Mouse (Mus musculus) liver, embryonic 13.5 days (tissue): ENCODE measurements around the gene Ppp1r27. TPM values are rescaled to one million over a fixed set of nuclear protein-coding genes. Genes with fewer than 3 reads are reported as not detected.
A peak's percentile ranks its signal among the peaks of the same experiment; 100 is the strongest.

Source experiments
- ATAC-seq: fragments of 200-750 bp; cut with Nextera tagmentation; 2 replicates; pipeline ENCODE4 v1.8.0; 2017; ENCODE audit warnings: low read depth, mild to moderate bottlenecking, moderate number of reproducible peaks, moderate library complexity
- DNase-seq: peaks from one replicate; pipeline ENCODE4 v3.0.0; 2022
- H3K27ac ChIP-seq: fragments of 300-500 bp; sonication (generic); 2 replicates; pipeline ENCODE4 v1.5.1; 2015; ENCODE audit warnings: moderate library complexity, mild to moderate bottlenecking, inconsistent platforms
- H3K27me3 ChIP-seq: fragments of 300-500 bp; sonication (generic); 2 replicates; pipeline ENCODE4 v1.6.1; 2015; ENCODE audit warnings: mild to moderate bottlenecking, inconsistent platforms
- H3K36me3 ChIP-seq: fragments of 300-500 bp; sonication (generic); 2 replicates; pipeline ENCODE4 v1.6.1; 2015; ENCODE audit warnings: mild to moderate bottlenecking, inconsistent platforms
- H3K4me1 ChIP-seq: fragments of 300-500 bp; sonication (generic); replicated peaks from 2 replicates; pipeline ENCODE4 v1.6.1; 2015; ENCODE audit warnings: inconsistent platforms
- H3K4me2 ChIP-seq: fragments of 300-500 bp; sonication (generic); 2 replicates; pipeline ENCODE4 v1.6.1; 2015; ENCODE audit warnings: inconsistent platforms, mild to moderate bottlenecking, moderate library complexity
- H3K4me3 ChIP-seq: fragments of 300-500 bp; sonication (generic); replicated peaks from 2 replicates; pipeline ENCODE4 v1.5.1; 2015; ENCODE audit warnings: mild to moderate bottlenecking, inconsistent platforms
- H3K9ac ChIP-seq: fragments of 300-500 bp; sonication (generic); 2 replicates; pipeline ENCODE4 v1.6.1; 2015; ENCODE audit warnings: mild to moderate bottlenecking, inconsistent platforms
- H3K9me3 ChIP-seq: fragments of 300-500 bp; sonication (generic); replicated peaks from 2 replicates; pipeline ENCODE4 v1.6.1; 2016; ENCODE audit warnings: inconsistent platforms
- WGBS: fragments of 180-500 bp; shearing (Covaris S2); methylation state at CpG from one replicate; pipeline ENCODE4 v1.1.7; 2015; ENCODE audit not compliant: insufficient replicate concordance; 5-methylcytosine and 5-hydroxymethylcytosine counted together
- polyA plus RNA-seq: library from polyadenylated mRNA; unstranded; fragments of >200 nt; fragmentation: Nextera tagmentation; extraction: Ambion mirVana; gene quantifications from 2 replicates; pipeline ENCODE4 v1.2.1, GENCODE M21; 2015

The Ppp1r27 gene
- polyA plus RNA-seq, 1 experiment from 2014 or later, result 0.22 TPM

GRCm38 (mm10) chr11:120555260-120555659 lies 4.3 kb upstream of the Ppp1r27 start:
- no peaks in the 10 kb centered on the region for H3K9me3 ChIP-seq
- H3K4me3 ChIP-seq, result no peak overlapping the region
- H3K36me3 ChIP-seq, result peaks cover 12% of the 10 kb centered on the region
- peaks cover 4% of the 10 kb centered on the region for H3K4me1 ChIP-seq
- ATAC-seq, result no peak
- H3K9ac ChIP-seq, result no peak overlapping the region
- DNase-seq, result no peak
- WGBS, result 29% methylated on average over 2 of the region's 2 CpGs
- H3K4me2 ChIP-seq, result no peak overlapping the region
- no peak overlapping the region for H3K27ac ChIP-seq
- no peaks in the 10 kb centered on the region for H3K27me3 ChIP-seq

DNA sequence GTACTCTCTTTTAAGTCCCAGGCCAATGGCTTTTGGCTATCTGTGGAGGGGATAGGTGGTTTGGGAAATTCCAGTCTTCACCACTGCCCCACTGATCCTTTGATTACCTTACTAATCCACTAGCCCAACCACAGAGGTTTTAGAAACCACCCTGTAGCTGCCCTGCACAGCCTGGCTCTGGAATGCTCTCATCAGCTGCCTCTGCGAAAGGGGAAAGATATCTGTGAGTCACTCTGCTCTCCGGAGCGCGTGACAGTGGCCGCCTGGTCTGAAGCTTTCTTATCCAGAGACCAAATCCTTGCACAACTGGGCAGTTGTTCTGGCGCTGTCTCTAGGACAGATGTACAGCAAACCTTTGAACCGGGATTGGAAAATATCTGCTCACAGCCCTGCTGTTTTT lies 3.9 kb upstream of the Ppp1r27 start:
- Histone ChIP-seq H3K9me3 (no peaks in the 10 kb centered on the region), H3K4me1 (peaks cover 8% of the 10 kb centered on the region), H3K36me3 (peaks cover 7% of the 10 kb centered on the region), H3K4me3 (no peak overlapping the region), H3K27me3 (no peaks in the 10 kb centered on the region), H3K9ac (no peak overlapping the region), H3K4me2 (no peak overlapping the region), H3K27ac (no peak overlapping the region)
- DNase-seq (no peak), ATAC-seq (no peak)
- 55% methylated on average over 7 of the region's 7 CpGs for WGBS

GRCm38 (mm10) chr11:120552736-120553135 lies 1.8 kb upstream of the Ppp1r27 start:
- ATAC-seq (no peak), DNase-seq (no peak)
- WGBS, result 62% methylated on average over 5 of the region's 5 CpGs
- H3K9me3 ChIP-seq, result no peaks in the 10 kb centered on the region
- H3K36me3 ChIP-seq, result no peaks in the 10 kb centered on the region
- H3K27me3 ChIP-seq, result no peaks in the 10 kb centered on the region
- no peak overlapping the region for H3K4me3 ChIP-seq
- H3K4me1 ChIP-seq, result peaks cover 27% of the 10 kb centered on the region
- no peak overlapping the region for H3K27ac ChIP-seq
- H3K9ac ChIP-seq, result no peak overlapping the region
- H3K4me2 ChIP-seq, result no peak overlapping the region

DNA sequence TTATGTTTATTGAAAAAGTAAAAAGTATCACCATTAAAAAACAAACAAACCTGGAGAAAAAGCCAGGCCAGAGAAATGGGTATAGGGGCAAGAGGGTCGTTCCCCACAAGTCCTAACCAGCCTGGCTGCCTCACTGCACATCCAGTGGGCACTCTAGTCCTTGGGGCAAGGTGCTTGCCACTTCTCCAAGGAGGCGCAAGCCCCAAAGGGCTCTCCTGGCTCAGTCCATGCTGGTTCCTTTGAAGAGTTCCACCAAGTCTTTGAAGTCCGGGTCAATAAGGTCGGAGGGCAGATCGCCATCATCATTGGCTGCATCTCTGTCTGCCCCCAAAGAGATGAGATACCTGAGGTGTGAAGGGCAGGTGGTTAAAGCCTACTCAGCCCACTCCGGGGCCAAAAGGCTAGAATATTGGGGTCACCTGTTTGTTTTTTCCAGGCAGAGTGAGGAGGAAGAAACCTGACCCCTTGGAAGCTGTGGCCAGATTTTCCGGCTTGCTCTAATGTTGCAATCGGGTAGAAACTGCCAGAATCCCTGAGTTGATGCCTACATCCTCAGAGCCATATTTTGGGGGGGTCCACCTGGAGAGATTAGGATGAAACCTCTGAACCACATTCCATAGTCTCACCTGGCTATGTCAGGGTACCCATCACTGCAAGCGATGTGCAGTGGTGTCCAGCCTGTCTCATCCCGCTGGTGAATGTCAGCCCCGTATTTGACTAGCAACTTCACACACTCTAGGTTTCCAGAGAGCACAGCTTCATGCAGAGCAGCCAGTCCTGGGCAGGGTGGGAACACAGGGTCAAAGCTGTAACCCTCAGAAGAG lies 734 bp downstream of the Ppp1r27 start:
- H3K27ac ChIP-seq, result peak overlapping the region; percentile 97
- H3K9me3 ChIP-seq, result no peaks in the 10 kb centered on the region
- H3K4me3 ChIP-seq, result peak overlapping the region; percentile 84
- no peak for DNase-seq
- ATAC-seq, result no peak
- peaks cover 50% of the 10 kb centered on the region for H3K4me1 ChIP-seq
- no peaks in the 10 kb centered on the region for H3K36me3 ChIP-seq
- peak overlapping the region; percentile 97 for H3K4me2 ChIP-seq
- H3K9ac ChIP-seq, result peak overlapping the region; percentile 97
- no peaks in the 10 kb centered on the region for H3K27me3 ChIP-seq
- 66% methylated on average over 11 of the region's 11 CpGs for WGBS

DNA sequence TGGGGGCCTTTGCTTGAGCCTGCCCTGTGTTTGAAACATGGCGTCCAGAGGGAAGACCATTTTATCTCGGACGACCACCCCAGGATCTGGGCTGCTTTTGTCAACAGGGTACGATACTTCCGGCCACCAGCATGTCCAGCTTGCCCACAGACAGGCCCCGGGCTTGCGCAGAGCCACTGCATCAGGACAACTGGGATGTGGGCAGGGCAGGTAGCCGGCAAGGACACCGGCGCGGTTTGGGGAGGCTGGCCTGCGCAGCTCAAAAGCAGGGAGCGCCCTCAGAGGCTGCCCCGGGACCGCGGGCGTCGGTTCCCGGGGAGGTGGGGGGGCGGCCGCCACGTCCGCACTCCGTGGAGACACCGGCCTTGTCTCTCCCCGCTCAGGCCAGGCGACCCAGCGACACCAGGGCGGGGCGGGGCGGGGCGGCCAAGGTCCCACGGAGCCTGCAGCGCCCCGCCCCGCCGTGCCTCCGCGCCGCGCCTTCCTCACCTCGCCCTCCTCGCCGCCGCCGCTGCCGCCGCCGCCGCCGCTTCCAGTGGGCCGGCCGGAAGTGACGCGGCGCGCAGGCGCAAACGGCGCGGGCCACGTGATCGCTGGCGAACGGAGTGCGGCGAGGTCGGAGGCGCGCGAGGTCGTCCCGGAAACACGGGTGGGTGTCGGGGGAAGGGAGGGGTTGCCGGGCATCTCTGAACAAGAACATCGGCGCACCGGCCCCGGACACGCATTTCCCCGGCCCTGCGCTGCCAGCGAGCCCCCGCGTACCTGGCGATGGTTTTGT lies 1.6 kb downstream of the Ppp1r27 start, which contains the start of gene Mcrip1:
Gene Mcrip1, minus strand, starts transcription at position 560 of the 778 bp plus-strand sequence.
- H3K36me3 ChIP-seq, result peaks cover 8% of the 10 kb centered on the region
- DNase-seq, result peak; percentile 85
- WGBS, result under 1% methylated on average over 84 of the region's 87 CpGs

GRCm38 (mm10) chr11:120548786-120549167 lies 2.2 kb downstream of the Ppp1r27 start:
- Histone ChIP-seq H3K27me3 (no peaks in the 10 kb centered on the region), H3K4me2 (peak overlapping the region; percentile 97), H3K4me3 (peak overlapping the region; percentile 84), H3K9ac (peak overlapping the region; percentile 97), H3K4me1 (peaks cover 54% of the 10 kb centered on the region), H3K27ac (peak overlapping the region; percentile 97), H3K9me3 (no peaks in the 10 kb centered on the region), H3K36me3 (peaks cover 13% of the 10 kb centered on the region)
- ATAC-seq, result no peak
- 17% methylated on average over 7 of the region's 7 CpGs for WGBS
- DNase-seq, result no peak

More for the DNA sequence above, 1.6 kb downstream of the Ppp1r27 start, which contains the start of gene Mcrip1:
- Histone ChIP-seq H3K4me2 (peak within 1 kb of the TSS; percentile 97), H3K27me3 (no peaks in the 10 kb centered on the region), H3K9ac (peak within 1 kb of the TSS; percentile 97), H3K4me1 (peaks cover 54% of the 10 kb centered on the region), H3K27ac (peak within 1 kb of the TSS; percentile 97), H3K4me3 (peak within 1 kb of the TSS; percentile 84), H3K9me3 (no peaks in the 10 kb centered on the region)
- ATAC-seq, result peak; percentile 94

GRCm38 (mm10) chr11:120548214-120548613 lies 2.7 kb downstream of the Ppp1r27 start:
- Histone ChIP-seq H3K36me3 (peaks cover 18% of the 10 kb centered on the region), H3K4me1 (peaks cover 54% of the 10 kb centered on the region), H3K9ac (peak overlapping the region; percentile 97), H3K4me3 (peak overlapping the region; percentile 84), H3K27me3 (no peaks in the 10 kb centered on the region), H3K4me2 (peak overlapping the region; percentile 97), H3K9me3 (no peaks in the 10 kb centered on the region), H3K27ac (peak overlapping the region; percentile 97)
- DNase-seq (no peak), ATAC-seq (no peak)
- 74% methylated on average over 3 of the region's 3 CpGs for WGBS

GRCm38 (mm10) chr11:120547469-120547868 lies 3.5 kb downstream of the Ppp1r27 start:
- Histone ChIP-seq H3K27me3 (no peaks in the 10 kb centered on the region), H3K4me3 (no peak overlapping the region), H3K9ac (0 out of 2 replicates have a peak overlapping the region, but pooled peaks have one; percentile 97), H3K9me3 (no peaks in the 10 kb centered on the region), H3K27ac (peak overlapping the region; percentile 97), H3K4me1 (peaks cover 54% of the 10 kb centered on the region), H3K4me2 (0 out of 2 replicates have a peak overlapping the region, but pooled peaks have one; percentile 97), H3K36me3 (peaks cover 25% of the 10 kb centered on the region)
- WGBS, result 39% methylated on average over 2 of the region's 2 CpGs
- ATAC-seq, result no peak
- no peak for DNase-seq

GRCm38 (mm10) chr11:120545964-120546363 lies 5.0 kb downstream of the Ppp1r27 start:
- WGBS, result 80% methylated on average over 3 of the region's 3 CpGs
- Histone ChIP-seq H3K27ac (no peak overlapping the region), H3K4me1 (peaks cover 54% of the 10 kb centered on the region), H3K9me3 (no peaks in the 10 kb centered on the region), H3K36me3 (peaks cover 28% of the 10 kb centered on the region), H3K9ac (0 out of 2 replicates have a peak overlapping the region, but pooled peaks have one; percentile 9), H3K27me3 (no peaks in the 10 kb centered on the region), H3K4me3 (no peak overlapping the region), H3K4me2 (no peak overlapping the region)
- ATAC-seq, result no peak
- DNase-seq, result no peak

- ATAC-seq (no peak), DNase-seq (no peak)
- peaks cover 28% of the 10 kb centered on the region for H3K36me3 ChIP-seq
- H3K27me3 ChIP-seq, result no peaks in the 10 kb centered on the region
- H3K27ac ChIP-seq, result no peak overlapping the region
- H3K4me2 ChIP-seq, result no peak overlapping the region
- H3K9me3 ChIP-seq, result no peaks in the 10 kb centered on the region
- H3K9ac ChIP-seq, result no peak overlapping the region
- H3K4me1 ChIP-seq, result peaks cover 47% of the 10 kb centered on the region
- 80% methylated on average over 6 of the region's 6 CpGs for WGBS
- H3K4me3 ChIP-seq, result no peak overlapping the region
Measured at GRCm38 (mm10) chr11:120542376-120542775, 8.6 kb downstream of the Ppp1r27 start.

- Histone ChIP-seq H3K9me3 (no peaks in the 10 kb centered on the region), H3K9ac (no peak overlapping the region), H3K36me3 (peaks cover 28% of the 10 kb centered on the region), H3K4me1 (peaks cover 42% of the 10 kb centered on the region), H3K27me3 (0 out of 2 replicates have a peak, but pooled peaks cover 2% of the 10 kb centered on the region), H3K27ac (no peak overlapping the region), H3K4me3 (no peak overlapping the region), H3K4me2 (no peak overlapping the region)
- DNase-seq, result peak; percentile 17
- WGBS, result 51% methylated on average over 4 of the region's 4 CpGs
- ATAC-seq, result no peak
Measured at GRCm38 (mm10) chr11:120541907-120542306, 9.0 kb downstream of the Ppp1r27 start.
